Mouse (Mus musculus) embryonic facial prominence, embryonic 14.5 days (tissue): Measurements from ENCODE around the gene Rassf7. TPM values are rescaled to one million over a fixed set of nuclear protein-coding genes. Genes with fewer than 3 reads are reported as not detected.

Experiments used
- microRNA counts: library from miRNA; unstranded; fragments of <30 nt; microRNA quantifications from one replicate; lab custom pipeline; 2017
- microRNA-seq: library from miRNA; unstranded; fragments of <30 nt; microRNA quantifications from one replicate; pipeline ENCODE4, GENCODE M21; 2016; ENCODE audit warnings: borderline number of aligned reads
- polyA plus RNA-seq: library from polyadenylated mRNA; unstranded; fragments of >200 nt; fragmentation: Nextera tagmentation; extraction: Ambion mirVana; gene quantifications from 2 replicates; pipeline ENCODE4 v1.2.1, GENCODE M21; 2014

Gene Rassf7
- polyA plus RNA-seq, 1 experiment from 2014 or later: 26.7 TPM

MicroRNAs encoded within 50 kb of the gene (microRNA counts, 519-probe panel; counts per million panel counts)
- 3,102 counts per million, percentile 73 among the panel's probes with 10 or more counts for microRNA mmu-miR-210 (lab: Ali Mortazavi, UCI)

Small RNA genes lying within 50 kb of the gene (microRNA-seq; reads per million reads assigned to microRNA genes)
- 589 reads per million, percentile 70 among the genes with 10 or more reads in this experiment for gene Mir210

Other genes with a start within 250 kb of the Rassf7 start
- gene Ifitm1, start 248.6 kb upstream of the Rassf7 start, polyA plus RNA-seq: 63.4 and 76.6 TPM in 2 replicates
- 170 and 178 TPM in 2 replicates for gene Ifitm3, start 205.1 kb upstream of the Rassf7 start, polyA plus RNA-seq
- 1.6 and 2.1 TPM in 2 replicates for gene Ifitm6, start 197.9 kb upstream of the Rassf7 start, polyA plus RNA-seq
- gene Gm17387, start 186.7 kb upstream of the Rassf7 start, polyA plus RNA-seq: not detected in 2 replicates
- gene B4galnt4, start 154.8 kb upstream of the Rassf7 start, polyA plus RNA-seq: 6.6 and 10.3 TPM in 2 replicates
- gene Pkp3, start 137.6 kb upstream of the Rassf7 start, polyA plus RNA-seq: 30.0 and 33.5 TPM in 2 replicates
- 4.0 and 4.4 TPM in 2 replicates for gene Sigirr, start 115.3 kb upstream of the Rassf7 start, polyA plus RNA-seq
- gene Ano9, start 98.1 kb upstream of the Rassf7 start, polyA plus RNA-seq: 3.7 and 5.0 TPM in 2 replicates
- gene Ptdss2, start 93.5 kb upstream of the Rassf7 start, polyA plus RNA-seq: 64.5 and 74.8 TPM in 2 replicates
- 160 and 166 TPM in 2 replicates for gene Rnh1, start 43.0 kb upstream of the Rassf7 start, polyA plus RNA-seq
- 122 and 142 TPM in 2 replicates for gene Hras, start 21.9 kb upstream of the Rassf7 start, polyA plus RNA-seq
- 6.0 and 7.2 TPM in 2 replicates for gene Lrrc56, start 21.7 kb upstream of the Rassf7 start, polyA plus RNA-seq
- gene Lmntd2, start 1.8 kb upstream of the Rassf7 start, polyA plus RNA-seq: 1.3 and 1.5 TPM in 2 replicates
- gene Phrf1, start 12.9 kb downstream of the Rassf7 start, polyA plus RNA-seq: 59.8 and 62.7 TPM in 2 replicates
- gene Irf7, start 50.6 kb downstream of the Rassf7 start, polyA plus RNA-seq: 2.3 and 2.4 TPM in 2 replicates
- 0.21 TPM in 1 of 2 replicates, not detected in the other for gene Cdhr5, start 60.9 kb downstream of the Rassf7 start, polyA plus RNA-seq
- gene Sct, start 63.3 kb downstream of the Rassf7 start, polyA plus RNA-seq: 9.9 and 13.8 TPM in 2 replicates
- 0.81 and 1.3 TPM in 2 replicates for gene Drd4, start 76.1 kb downstream of the Rassf7 start, polyA plus RNA-seq
- gene Deaf1, start 111.8 kb downstream of the Rassf7 start, polyA plus RNA-seq: 72.7 and 82.7 TPM in 2 replicates
- 21.1 and 27.7 TPM in 2 replicates for gene Tmem80, start 111.9 kb downstream of the Rassf7 start, polyA plus RNA-seq
- 12.0 and 13.6 TPM in 2 replicates for gene Eps8l2, start 123.0 kb downstream of the Rassf7 start, polyA plus RNA-seq
- 248 and 250 TPM in 2 replicates for gene Taldo1, start 176.3 kb downstream of the Rassf7 start, polyA plus RNA-seq
- gene Gatd1, start 198.3 kb downstream of the Rassf7 start, polyA plus RNA-seq: 37.1 and 51.1 TPM in 2 replicates
- 2.8 and 4.5 TPM in 2 replicates for gene Cend1, start 213.6 kb downstream of the Rassf7 start, polyA plus RNA-seq
- gene Slc25a22, start 222.0 kb downstream of the Rassf7 start, polyA plus RNA-seq: 29.1 and 30.7 TPM in 2 replicates
- 7.1 and 7.4 TPM in 2 replicates for gene Pidd1, start 228.2 kb downstream of the Rassf7 start, polyA plus RNA-seq
- gene Rplp2, start 231.5 kb downstream of the Rassf7 start, polyA plus RNA-seq: 1,283 and 1,386 TPM in 2 replicates
- 16.9 and 20.4 TPM in 2 replicates for gene Pnpla2, start 239.3 kb downstream of the Rassf7 start, polyA plus RNA-seq
- gene Cracr2b, start 245.2 kb downstream of the Rassf7 start, polyA plus RNA-seq: 6.6 and 10.3 TPM in 2 replicates